Mouse (Mus musculus) kidney, adult 10 weeks (tissue): Measurements from ENCODE around the gene Pet117. TPM values are rescaled to one million over a fixed set of nuclear protein-coding genes. Genes with fewer than 3 reads are reported as not detected.

Experiments used
- polyA plus RNA-seq: library from polyadenylated mRNA; stranded (reverse); fragments of 350-450 nt; fragmentation: Illumina TruSeq; extraction: RNeasy Lipid Tissue Mini Kit (QIAGEN cat#74804); gene quantifications from one replicate; pipeline ENCODE4 v1.2.3, GENCODE M21; 2014; ENCODE audit warnings: low read depth, low replicate concordance

The Pet117 gene
- 5.1 TPM for polyA plus RNA-seq

DNA sequence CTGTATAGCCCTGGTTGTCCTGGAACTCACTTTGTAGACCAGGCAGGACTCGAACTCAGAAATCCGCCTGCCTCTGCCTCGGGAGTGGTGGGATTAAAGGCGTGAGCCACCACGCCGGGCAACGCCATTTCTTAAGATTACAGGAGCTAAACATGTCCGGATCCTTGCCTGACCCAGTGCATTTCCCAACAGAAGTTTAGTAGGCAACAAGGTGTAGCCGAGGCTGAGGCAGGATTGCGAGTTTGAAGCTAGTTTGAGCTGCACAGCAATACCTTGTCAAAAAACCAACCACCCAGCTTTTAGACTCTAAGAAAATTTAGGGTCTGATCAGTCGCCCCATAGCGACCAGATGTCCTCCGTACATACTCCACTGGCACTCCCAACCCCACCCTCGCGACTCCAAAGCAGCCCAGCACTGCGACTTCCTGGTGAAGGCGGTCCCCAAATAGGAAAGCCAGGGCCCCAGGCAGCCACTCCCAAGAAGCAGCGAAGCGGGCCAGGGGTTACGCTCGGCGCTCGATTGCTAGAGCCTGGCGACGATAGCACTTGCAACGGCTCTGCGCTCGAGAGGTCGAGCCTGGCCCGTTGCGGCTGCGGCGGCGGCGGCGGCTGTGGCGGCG lies at the start of gene Pet117, which contains the start of gene Kat14:
Gene Pet117 (plus strand): TSS at position 597 of the 620 bp plus-strand sequence.
Gene Kat14 (plus strand): TSS at position 584 of the 620 bp plus-strand sequence.

DNA sequence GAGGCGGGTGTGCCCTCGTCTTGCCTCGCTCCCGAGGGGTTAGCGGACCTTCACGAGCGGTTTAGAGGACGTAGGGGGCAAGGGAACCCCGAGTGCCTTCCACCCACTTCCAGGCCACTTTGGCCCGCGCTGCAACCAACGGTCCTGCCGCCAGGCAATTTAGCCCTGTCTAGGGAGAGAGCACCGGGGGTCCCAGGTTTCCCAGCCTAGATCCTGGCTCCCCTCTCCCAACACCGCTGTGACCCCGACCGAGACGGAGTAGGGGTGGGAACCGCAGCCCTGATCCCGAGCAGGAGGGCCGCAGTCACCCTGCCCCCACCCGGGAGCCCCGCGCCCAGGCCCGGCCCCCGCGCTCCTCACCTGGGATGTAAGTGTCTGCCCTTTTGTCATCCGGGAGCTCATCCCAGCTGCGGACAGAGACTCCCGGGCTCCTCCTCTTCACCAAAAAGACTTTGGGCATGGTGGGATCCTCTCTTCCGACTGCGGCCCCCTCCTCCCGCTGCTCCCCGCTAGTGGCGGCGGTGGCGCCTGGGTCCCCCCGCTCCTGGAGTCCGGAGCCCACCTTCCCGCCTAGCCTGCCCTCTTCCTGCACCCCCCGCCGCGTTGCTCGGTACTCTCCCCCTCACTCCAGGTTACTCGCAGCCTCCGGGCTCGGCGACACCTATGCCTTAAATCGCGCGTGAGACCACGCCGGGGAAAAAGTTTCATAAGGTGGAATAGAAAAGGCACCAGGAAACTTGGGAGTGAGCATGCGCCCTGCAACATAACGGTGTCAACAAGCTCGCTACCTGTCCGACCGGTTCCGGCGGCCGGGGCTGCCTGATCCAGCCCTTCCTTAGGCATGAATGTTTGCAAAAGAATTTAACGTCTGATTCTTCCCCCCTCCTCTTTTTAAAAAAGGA lies 37.1 kb upstream of the Pet117 start, which contains the start of gene Ovol2:
Gene Ovol2 (minus strand): TSS at position 746 of the 902 bp plus-strand sequence.

Other genes starting within 250 kb of the Pet117 start
- gene Mgme1, start 98.3 kb upstream of the Pet117 start, polyA plus RNA-seq = 6.1 TPM
- gene Snx5, start 98.1 kb upstream of the Pet117 start, polyA plus RNA-seq = 288 TPM
- gene Ovol2, start 36.9 kb upstream of the Pet117 start, polyA plus RNA-seq = 1.3 TPM
- gene Kat14, start within 50 bp of the Pet117 start, polyA plus RNA-seq = 12.4 TPM
- gene Dzank1, start 158.4 kb downstream of the Pet117 start, polyA plus RNA-seq = 5.0 TPM
- gene Polr3f, start 158.7 kb downstream of the Pet117 start, polyA plus RNA-seq = 39.6 TPM
- 216 TPM for gene Rbbp9, start 181.9 kb downstream of the Pet117 start, polyA plus RNA-seq
- gene Sec23b, start 187.2 kb downstream of the Pet117 start, polyA plus RNA-seq = 116 TPM
- 36.3 TPM for gene Smim26, start 225.1 kb downstream of the Pet117 start, polyA plus RNA-seq
- gene Dtd1, start 230.9 kb downstream of the Pet117 start, polyA plus RNA-seq = 21.4 TPM